Mouse (Mus musculus): ENCODE measurements around the gene Rabgap1l.

- no peak for TF ChIP-seq GATA1 (IDR thresholded peaks at IDR 0.05; ENCODE audit: borderline replicate concordance, low read length)
- no peak for TF ChIP-seq FLI1 (IDR thresholded peaks at IDR 0.05; ENCODE audit: low read length)
Observed at GRCm38 (mm10) chr1:160330828-160331227, 462.2 kb downstream of the Rabgap1l start.
